Mouse (Mus musculus) midbrain, embryonic 16.5 days (tissue): ENCODE measurements around the gene Ndufc2. TPM values are rescaled to one million over a fixed set of nuclear protein-coding genes. Genes with fewer than 3 reads are reported as not detected.

ENCODE experiments used
- ATAC-seq: fragments of 200-750 bp; cut with Nextera tagmentation; 2 replicates; pipeline ENCODE4 v1.8.0; 2017; ENCODE audit warnings: moderate TSS enrichment
- H3K27ac ChIP-seq: fragments of 300-500 bp; sonication (generic); 2 replicates; pipeline ENCODE4 v1.5.1; 2014; ENCODE audit warnings: mild to moderate bottlenecking, low read length, mixed read lengths
- H3K27me3 ChIP-seq: fragments of 300-500 bp; sonication (generic); 2 replicates; pipeline ENCODE4 v1.6.1; 2014; ENCODE audit warnings: low read depth, low read length, mixed read lengths; ENCODE audit not compliant: control insufficient read depth, insufficient read depth
- H3K36me3 ChIP-seq: fragments of 300-500 bp; sonication (generic); 2 replicates; pipeline ENCODE4 v1.6.1; 2014; ENCODE audit warnings: mild to moderate bottlenecking, low read length, moderate library complexity, mixed read lengths; ENCODE audit not compliant: control insufficient read depth, insufficient read depth
- H3K4me1 ChIP-seq: fragments of 300-500 bp; sonication (generic); 2 replicates; pipeline ENCODE4 v1.6.1; 2014; ENCODE audit warnings: mild to moderate bottlenecking, low read length, mixed read lengths; ENCODE audit not compliant: control insufficient read depth, insufficient read depth
- H3K4me2 ChIP-seq: fragments of 300-500 bp; sonication (generic); 2 replicates; pipeline ENCODE4 v1.6.1; 2014; ENCODE audit warnings: mild to moderate bottlenecking, low read length, mixed read lengths
- H3K4me3 ChIP-seq: fragments of 300-500 bp; sonication (generic); 2 replicates; pipeline ENCODE4 v1.5.1; 2014; ENCODE audit warnings: low read depth, mild to moderate bottlenecking, low read length, moderate library complexity, mixed read lengths
- H3K9ac ChIP-seq: fragments of 300-500 bp; sonication (generic); 2 replicates; pipeline ENCODE4 v1.6.1; 2014; ENCODE audit warnings: low read depth, low read length, mixed read lengths
- H3K9me3 ChIP-seq: fragments of 300-500 bp; sonication (generic); replicated peaks from 2 replicates; pipeline ENCODE4 v1.6.1; 2014; ENCODE audit warnings: mild to moderate bottlenecking, low read length, mixed read lengths; ENCODE audit not compliant: control insufficient read depth, poor library complexity, severe bottlenecking
- WGBS: fragments of 180-500 bp; shearing (Covaris S2); extraction: QIAGEN DNeasy Blood & Tissue Kit; methylation state at CpG from one replicate; pipeline ENCODE4 v1.1.7; 2014; 5-methylcytosine and 5-hydroxymethylcytosine counted together
- polyA plus RNA-seq: library from polyadenylated mRNA; unstranded; fragments of >200 nt; fragmentation: Nextera tagmentation; extraction: Ambion mirVana; gene quantifications from 2 replicates; pipeline ENCODE4 v1.2.1, GENCODE M21; 2015

Ndufc2 gene
- polyA plus RNA-seq, 1 experiment from 2014 or later: 456 TPM

DNA sequence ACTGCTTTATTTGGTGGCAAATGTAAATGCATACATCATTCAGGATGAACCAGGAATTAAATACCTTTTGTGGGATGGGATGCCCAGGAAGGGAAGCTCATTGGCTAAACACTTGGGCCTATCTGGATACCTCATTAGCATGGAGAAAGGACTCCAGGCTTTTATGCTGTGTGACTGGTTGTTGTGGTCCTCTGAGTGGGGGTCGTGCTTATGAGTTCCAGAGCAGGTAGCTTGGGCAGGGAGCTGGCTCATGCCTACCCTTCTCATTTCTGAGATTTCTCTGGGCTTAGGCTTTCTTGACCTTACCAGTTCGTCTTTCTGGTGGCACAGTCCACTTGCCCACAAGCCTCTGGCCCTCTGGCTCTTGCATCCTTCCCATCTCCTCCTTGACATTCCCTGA is 5.4 kb upstream of the Ndufc2 start:
- 90% methylated on average over 2 of the region's 2 CpGs for WGBS
- no peaks in the 10 kb centered on the region for H3K9me3 ChIP-seq
- H3K27me3 ChIP-seq: no peaks in the 10 kb centered on the region

DNA sequence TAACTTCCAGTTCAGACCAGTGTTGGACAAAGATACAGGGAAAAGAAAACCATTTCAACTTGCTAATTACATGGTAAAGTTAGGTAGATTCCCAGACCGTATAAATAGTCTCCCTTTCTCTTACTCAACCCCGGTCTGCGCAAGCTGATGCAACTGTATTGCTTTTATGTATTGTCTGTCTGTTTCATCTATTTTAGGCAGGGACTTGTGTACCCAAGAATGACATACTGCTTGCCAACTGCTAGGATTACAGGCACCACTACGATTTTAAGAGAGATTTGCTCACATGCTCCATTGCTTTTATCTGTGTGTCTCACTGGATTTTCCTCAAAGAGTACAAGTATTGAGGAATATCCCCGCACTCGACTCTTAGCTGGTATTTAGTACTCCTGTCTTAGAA is 860 bp upstream of the Ndufc2 start:
- no peak overlapping the region for H3K9ac ChIP-seq
- no peak for ATAC-seq
- 85% methylated on average over 6 of the region's 6 CpGs for WGBS
- no peak overlapping the region for H3K4me3 ChIP-seq
- H3K36me3 ChIP-seq: no peaks in the 10 kb centered on the region
- H3K9me3 ChIP-seq: no peaks in the 10 kb centered on the region
- no peaks in the 10 kb centered on the region for H3K27me3 ChIP-seq
- H3K27ac ChIP-seq: no peak overlapping the region
- peaks cover 12% of the 10 kb centered on the region for H3K4me1 ChIP-seq
- no peak overlapping the region for H3K4me2 ChIP-seq

More for the DNA sequence above, 5.4 kb upstream of the Ndufc2 start:
- Histone ChIP-seq H3K9ac (no peak overlapping the region), H3K4me2 (no peak overlapping the region), H3K4me3 (no peak overlapping the region), H3K4me1 (no peaks in the 10 kb centered on the region), H3K27ac (no peak overlapping the region), H3K36me3 (peaks cover 8% of the 10 kb centered on the region; the same call in 1 of the 2 replicates)
- ATAC-seq: no peak

DNA sequence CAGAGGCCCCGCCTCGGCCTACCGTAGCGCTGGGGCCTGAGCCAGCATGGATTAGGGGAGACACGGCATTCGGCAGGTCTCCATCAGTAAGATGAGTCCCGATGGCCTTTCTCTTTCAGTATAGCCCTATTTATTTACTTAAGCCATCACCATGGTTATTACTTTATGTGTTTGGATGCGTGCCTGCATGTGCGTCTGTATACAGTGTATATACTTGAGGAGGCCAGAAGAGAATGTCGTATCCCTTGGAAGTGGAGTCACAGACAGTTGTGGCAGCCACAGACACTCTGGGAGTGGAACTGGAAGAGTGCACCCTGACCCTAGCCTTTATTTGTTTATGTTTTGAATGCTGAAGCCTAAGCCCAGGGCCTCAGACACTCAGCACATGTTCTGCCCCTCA is 7.3 kb downstream of the Ndufc2 start:
- Histone ChIP-seq H3K4me3 (no peak overlapping the region), H3K9me3 (no peaks in the 10 kb centered on the region), H3K9ac (no peak overlapping the region), H3K4me1 (no peaks in the 10 kb centered on the region; the same call in 1 of the 2 replicates), H3K27me3 (no peaks in the 10 kb centered on the region), H3K27ac (no peak overlapping the region), H3K4me2 (no peak overlapping the region), H3K36me3 (peaks cover 18% of the 10 kb centered on the region)
- 83% methylated on average over 10 of the region's 10 CpGs for WGBS
- ATAC-seq: no peak

DNA sequence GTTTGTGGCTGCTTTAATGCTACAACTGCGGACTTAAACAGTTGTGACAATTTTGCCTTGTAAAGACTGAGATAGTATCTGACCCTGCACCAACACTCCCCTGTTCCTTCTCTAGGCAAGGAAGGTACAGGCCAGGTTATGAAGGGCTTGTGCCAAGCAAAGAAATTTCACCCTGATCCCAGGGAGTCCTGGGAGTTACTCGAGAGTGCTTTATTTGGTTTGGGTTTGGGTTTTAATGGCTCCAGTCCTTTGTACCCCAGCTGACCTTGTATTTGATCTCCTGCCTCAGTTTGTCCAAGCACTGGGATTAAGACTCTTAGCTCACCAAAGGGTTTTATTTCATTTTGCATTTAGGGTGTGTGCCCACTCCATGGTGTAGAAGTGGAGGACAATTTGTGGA is 11.3 kb downstream of the Ndufc2 start:
- no peak overlapping the region for H3K4me2 ChIP-seq
- H3K4me1 ChIP-seq: no peaks in the 10 kb centered on the region
- H3K27ac ChIP-seq: no peak overlapping the region
- no peaks in the 10 kb centered on the region for H3K9me3 ChIP-seq
- no peaks in the 10 kb centered on the region for H3K27me3 ChIP-seq
- H3K9ac ChIP-seq: no peak overlapping the region
- no peak for ATAC-seq
- 88% methylated on average over 2 of the region's 2 CpGs for WGBS
- H3K36me3 ChIP-seq: peaks cover 18% of the 10 kb centered on the region
- H3K4me3 ChIP-seq: no peak overlapping the region

DNA sequence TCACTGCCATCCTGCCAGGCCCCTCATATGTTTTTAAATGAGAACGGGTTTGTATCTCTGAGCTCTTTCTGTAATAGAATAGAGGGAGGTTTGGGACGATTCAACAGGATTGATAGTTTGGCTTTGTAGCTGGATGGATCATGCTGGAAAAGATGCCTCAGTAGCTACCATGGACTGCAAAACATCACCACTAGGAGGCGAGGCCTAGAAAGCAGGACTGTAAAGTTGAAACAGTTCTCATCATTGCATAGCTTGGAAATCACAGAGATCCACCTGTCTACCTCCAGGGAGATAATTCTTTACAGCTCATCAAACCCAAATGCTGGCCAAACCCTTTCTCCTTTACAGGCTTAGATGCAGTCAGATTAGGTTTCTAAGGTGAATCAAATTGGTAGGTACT is 11.8 kb downstream of the Ndufc2 start:
- H3K4me3 ChIP-seq: no peak overlapping the region
- no peak for ATAC-seq

DNA sequence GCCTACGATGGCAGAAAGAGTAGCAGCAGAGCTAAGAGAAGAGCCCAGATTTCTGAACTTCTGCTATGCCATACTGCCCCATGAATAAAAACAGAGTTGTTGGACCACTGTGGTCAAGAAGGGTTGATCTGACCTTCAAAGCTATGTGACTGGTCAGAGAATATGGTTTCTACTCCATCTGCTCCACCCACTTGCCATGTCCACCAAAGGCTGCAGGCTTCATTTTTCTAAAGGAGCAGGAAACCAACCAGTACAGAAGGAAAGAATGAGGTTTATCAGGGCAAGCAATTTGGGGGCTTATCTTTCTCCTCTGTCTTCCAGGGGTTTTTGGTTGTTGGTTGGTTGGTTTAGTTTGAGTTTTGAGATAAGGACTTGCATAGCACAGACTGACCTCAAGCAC is 14.2 kb downstream of the Ndufc2 start:
- peaks cover 15% of the 10 kb centered on the region for H3K36me3 ChIP-seq
- H3K4me3 ChIP-seq: no peak overlapping the region
- ATAC-seq: no peak
- WGBS: 97% methylated on average over 1 of the region's 1 CpGs
- H3K4me2 ChIP-seq: no peak overlapping the region
- H3K27ac ChIP-seq: no peak overlapping the region
- H3K4me1 ChIP-seq: no peaks in the 10 kb centered on the region
- H3K27me3 ChIP-seq: no peaks in the 10 kb centered on the region
- H3K9me3 ChIP-seq: no peaks in the 10 kb centered on the region
- no peak overlapping the region for H3K9ac ChIP-seq

More for the DNA sequence above, 11.8 kb downstream of the Ndufc2 start:
- H3K9me3 ChIP-seq: no peaks in the 10 kb centered on the region
- H3K27me3 ChIP-seq: no peaks in the 10 kb centered on the region
- no peak overlapping the region for H3K4me2 ChIP-seq
- H3K27ac ChIP-seq: no peak overlapping the region
- H3K4me1 ChIP-seq: no peaks in the 10 kb centered on the region
- peaks cover 18% of the 10 kb centered on the region for H3K36me3 ChIP-seq
- 90% methylated on average over 3 of the region's 3 CpGs for WGBS
- no peak overlapping the region for H3K9ac ChIP-seq

DNA sequence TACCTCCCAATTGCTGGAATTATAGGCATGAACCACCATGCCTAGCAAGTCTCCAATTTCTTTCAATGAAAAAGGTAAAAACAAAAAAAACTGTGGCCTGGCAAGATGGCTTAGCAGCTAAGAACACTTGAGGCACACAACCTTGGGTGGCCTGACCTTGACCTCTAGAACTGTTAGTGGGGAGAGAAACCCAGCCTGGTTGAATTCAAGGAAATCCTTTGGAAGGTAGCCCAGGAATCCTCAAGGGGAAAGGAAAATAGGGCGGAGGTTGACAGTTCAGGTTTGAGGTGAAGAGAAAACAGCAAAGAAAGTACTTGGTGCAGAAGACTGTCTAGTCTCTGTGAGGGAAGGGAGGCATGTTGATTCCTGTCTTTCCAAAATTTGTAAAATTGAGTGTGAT is 14.6 kb downstream of the Ndufc2 start:
- Histone ChIP-seq H3K9me3 (no peaks in the 10 kb centered on the region), H3K4me2 (no peak overlapping the region), H3K36me3 (peaks cover 11% of the 10 kb centered on the region), H3K4me3 (no peak overlapping the region), H3K27me3 (no peaks in the 10 kb centered on the region), H3K27ac (no peak overlapping the region), H3K9ac (no peak overlapping the region), H3K4me1 (no peaks in the 10 kb centered on the region)
- ATAC-seq: no peak
- 90% methylated on average over 1 of the region's 1 CpGs for WGBS

DNA sequence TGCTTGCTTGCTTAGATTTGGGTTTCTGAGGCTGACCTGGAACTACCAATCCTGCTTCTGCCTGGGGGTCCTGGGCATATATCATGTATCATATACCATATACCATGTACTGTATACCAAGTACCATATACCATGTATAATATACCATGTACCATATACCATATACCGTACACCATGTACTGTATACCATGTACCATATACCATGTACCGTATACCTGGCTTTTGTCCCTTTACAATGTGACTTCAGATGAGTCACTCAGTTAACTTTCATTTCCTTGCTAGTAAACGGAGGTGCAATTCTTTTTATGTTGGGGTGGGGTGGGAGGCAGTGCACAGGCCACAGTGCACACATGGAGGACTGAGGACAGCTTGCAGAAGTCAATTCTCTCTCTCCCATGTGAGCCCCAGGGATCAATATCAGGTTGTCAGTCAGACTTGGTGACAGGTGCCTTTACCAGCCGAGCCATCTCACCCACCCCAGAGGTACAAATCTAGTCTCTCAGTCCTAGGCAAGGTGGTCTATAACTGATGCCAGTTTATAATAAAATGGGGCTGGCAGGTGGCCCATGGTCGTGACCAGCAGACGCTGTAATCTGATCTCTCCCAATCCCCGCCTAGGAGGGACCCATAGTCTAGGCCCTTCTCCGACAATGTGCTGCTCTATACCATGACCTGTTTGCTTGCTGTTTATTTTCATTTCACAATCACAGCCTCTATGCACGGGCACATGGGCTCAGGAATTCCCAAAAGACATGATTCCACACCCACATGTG is 15.3 kb downstream of the Ndufc2 start:
- Histone ChIP-seq H3K36me3 (peaks cover 5% of the 10 kb centered on the region), H3K27ac (no peak overlapping the region), H3K27me3 (no peaks in the 10 kb centered on the region), H3K4me3 (no peak overlapping the region), H3K4me1 (no peaks in the 10 kb centered on the region), H3K9ac (no peak overlapping the region), H3K4me2 (no peak overlapping the region), H3K9me3 (no peaks in the 10 kb centered on the region)
- 59% methylated on average over 9 of the region's 9 CpGs for WGBS
- no peak for ATAC-seq

DNA sequence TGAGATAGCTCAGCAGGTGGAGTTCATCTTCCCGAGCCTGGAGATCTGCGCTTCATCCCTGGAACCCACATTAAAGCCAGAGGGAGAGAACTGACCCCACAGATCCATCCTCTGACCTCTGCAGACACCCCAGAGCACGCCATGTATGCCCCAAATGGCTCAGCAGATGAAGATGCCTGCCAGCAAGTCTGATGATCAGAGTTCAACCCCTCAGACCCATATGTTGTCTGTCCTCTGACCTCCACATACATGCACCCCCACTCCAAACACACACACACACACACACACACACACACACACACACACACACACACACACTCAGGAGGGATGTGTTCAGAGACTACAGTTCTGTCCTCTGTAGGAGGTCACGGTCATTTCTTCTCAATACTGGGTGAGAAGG is 16.7 kb downstream of the Ndufc2 start:
- Histone ChIP-seq H3K4me3 (no peak overlapping the region), H3K9me3 (no peaks in the 10 kb centered on the region), H3K27ac (no peak overlapping the region), H3K27me3 (no peaks in the 10 kb centered on the region), H3K9ac (no peak overlapping the region), H3K4me1 (no peaks in the 10 kb centered on the region), H3K36me3 (no peaks in the 10 kb centered on the region), H3K4me2 (no peak overlapping the region)
- ATAC-seq: no peak
- 78% methylated on average over 4 of the region's 4 CpGs for WGBS
